Mouse (Mus musculus) embryo, embryonic 10 days (tissue): ENCODE results near the gene Ntn5.

ENCODE experiments used
- DNase-seq: peaks from one replicate; pipeline ENCODE4 v3.0.0-alpha.2; 2015; ENCODE audit warnings: low spot score

The Ntn5 gene

GRCm38 (mm10) chr7:45697894-45698293 lies 14.1 kb downstream of the Ntn5 start:
- no peak for DNase-seq

GRCm38 (mm10) chr7:45699523-45700141 lies 15.8 kb downstream of the Ntn5 start, which contains the start of gene Car11:
TSS of gene Car11 (plus strand) at chr7:45699843.
- DNase-seq, result no peak

- peak; percentile 89 for DNase-seq
Measured at GRCm38 (mm10) chr7:45700301-45701015, 16.6 kb downstream of the Ntn5 start.

GRCm38 (mm10) chr7:45701072-45701471 lies 17.2 kb downstream of the Ntn5 start:
- DNase-seq, result no peak

GRCm38 (mm10) chr7:45701607-45702006 lies 17.8 kb downstream of the Ntn5 start:
- DNase-seq, result no peak

GRCm38 (mm10) chr7:45702316-45702715 lies 18.5 kb downstream of the Ntn5 start:
- DNase-seq, result no peak

GRCm38 (mm10) chr7:45702809-45703520 lies 19.1 kb downstream of the Ntn5 start:
- DNase-seq, result no peak

GRCm38 (mm10) chr7:45703521-45704033 lies 19.8 kb downstream of the Ntn5 start:
- no peak for DNase-seq

GRCm38 (mm10) chr7:45704046-45704559 lies 20.3 kb downstream of the Ntn5 start:
- DNase-seq, result peak; percentile 88

- DNase-seq, result peak; percentile 100
Measured at GRCm38 (mm10) chr7:45704730-45705442, 21.1 kb downstream of the Ntn5 start, which contains the start of gene Dbp. TSS of gene Dbp (plus strand) at chr7:45705088.

- DNase-seq, result no peak
Measured at GRCm38 (mm10) chr7:45705443-45705864, 21.6 kb downstream of the Ntn5 start.

- DNase-seq, result peak; percentile 79
Measured at GRCm38 (mm10) chr7:45705873-45706281, 22.1 kb downstream of the Ntn5 start.

GRCm38 (mm10) chr7:45706721-45707241 lies 23.0 kb downstream of the Ntn5 start:
- peak; percentile 82 for DNase-seq

GRCm38 (mm10) chr7:45707375-45707967 lies 23.6 kb downstream of the Ntn5 start:
- peak; percentile 94 for DNase-seq

GRCm38 (mm10) chr7:45708221-45708761 lies 24.5 kb downstream of the Ntn5 start:
- peak; percentile 49 for DNase-seq

- peak; percentile 71 for DNase-seq
Measured at GRCm38 (mm10) chr7:45709036-45709435, 25.2 kb downstream of the Ntn5 start.

GRCm38 (mm10) chr7:45709677-45710355 lies 26.0 kb downstream of the Ntn5 start:
- DNase-seq, result no peak

GRCm38 (mm10) chr7:45710477-45711191 lies 26.8 kb downstream of the Ntn5 start:
- DNase-seq, result no peak

- DNase-seq, result no peak
Measured at GRCm38 (mm10) chr7:45711316-45712021, 27.6 kb downstream of the Ntn5 start.
